Mouse (Mus musculus) G1E (cell line): ENCODE data around the gene Slc25a10.

ENCODE experiments used
- CTCF ChIP-seq: IDR thresholded peaks from 2 replicates; pipeline ENCODE4 v1.5.1; 2012; ENCODE audit warnings: low read depth, low read length, inconsistent platforms, mixed read lengths
- GATA1 ChIP-seq: IDR thresholded peaks from 2 replicates; pipeline ENCODE4 v1.6.1; 2012; ENCODE audit warnings: borderline replicate concordance, low read length, inconsistent platforms, mixed read lengths
- GATA2 ChIP-seq: IDR thresholded peaks from 2 replicates; pipeline ENCODE4 v1.6.1; 2012; ENCODE audit warnings: low read depth, low read length, inconsistent platforms, borderline replicate concordance
- TAL1 ChIP-seq: conservative IDR thresholded peaks from 2 replicates; pipeline ENCODE4 v1.6.1; 2012; ENCODE audit warnings: low read depth, low read length, inconsistent platforms, mixed read lengths

GRCm38 (mm10) chr11:120493911-120494310 lies 2.3 kb downstream of the Slc25a10 start:
- TF ChIP-seq GATA1: no peak
- TF ChIP-seq CTCF: no peak
- no peak for TF ChIP-seq TAL1
- no peak for TF ChIP-seq GATA2
